Mouse (Mus musculus) ES-Bruce4 (cell line): ENCODE results near the gene Tmem116.

Experiments used
- CTCF ChIP-seq: IDR thresholded peaks from one replicate; pipeline ENCODE4 v1.8.1; 2011; ENCODE audit warnings: low read depth, low read length
- EP300 ChIP-seq: IDR thresholded peaks from 2 replicates; pipeline ENCODE4 v1.6.1; 2011; ENCODE audit warnings: low read depth, low read length; ENCODE audit not compliant: insufficient read depth

GRCm38 (mm10) chr5:121420721-121421120, 31.0 kb upstream of the Tmem116 start:
- no peak for TF ChIP-seq EP300
- no peak for TF ChIP-seq CTCF
